Mouse (Mus musculus) mesoderm, embryonic 11.5 days (tissue): ENCODE results near the gene Pacrg.

Source experiments
- DNase-seq: peaks from one replicate; pipeline ENCODE4 v3.0.0-alpha.2; 2012; ENCODE audit warnings: low read depth, low spot score

Pacrg gene

DNA sequence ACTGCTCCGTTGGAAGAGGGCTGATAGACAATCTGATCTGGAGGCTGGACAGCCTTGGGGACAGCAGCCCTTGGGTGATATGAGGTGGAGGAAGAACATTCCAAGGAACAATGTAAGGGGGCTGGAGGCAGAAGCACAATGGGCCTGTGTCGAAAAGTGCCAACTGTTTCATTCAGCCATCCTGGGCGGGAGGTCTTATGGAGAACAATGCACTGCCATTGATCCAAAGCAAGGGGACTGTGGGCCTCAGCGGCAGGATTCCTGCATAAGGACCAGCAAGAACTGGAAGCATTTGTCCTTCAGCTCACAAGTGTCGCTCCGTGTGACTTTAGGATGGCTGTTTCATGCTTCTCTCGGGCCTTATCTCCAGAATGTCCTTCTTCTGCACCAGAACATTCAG is 465.8 kb downstream of the Pacrg start:
- peak; percentile 32 for DNase-seq

DNA sequence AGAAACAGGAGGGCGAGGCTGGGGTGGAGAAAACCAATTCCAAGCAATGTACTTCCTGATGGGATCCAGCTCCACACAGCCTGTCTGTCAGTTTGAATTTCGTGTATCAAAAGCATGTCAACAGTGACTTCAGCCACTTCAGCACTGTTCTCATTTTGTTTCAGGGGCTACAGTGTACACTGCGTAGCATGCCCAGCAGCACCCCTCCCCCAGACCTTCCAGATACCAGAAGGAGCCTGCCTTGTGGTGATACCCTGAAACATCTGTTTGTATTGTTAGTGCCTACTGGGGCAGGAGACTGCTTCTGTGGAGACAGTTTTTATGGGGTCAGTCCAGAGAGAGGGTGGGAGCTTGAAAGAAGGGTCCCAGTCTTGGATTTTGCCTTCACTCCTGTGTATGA is 466.4 kb downstream of the Pacrg start:
- no peak for DNase-seq

DNA sequence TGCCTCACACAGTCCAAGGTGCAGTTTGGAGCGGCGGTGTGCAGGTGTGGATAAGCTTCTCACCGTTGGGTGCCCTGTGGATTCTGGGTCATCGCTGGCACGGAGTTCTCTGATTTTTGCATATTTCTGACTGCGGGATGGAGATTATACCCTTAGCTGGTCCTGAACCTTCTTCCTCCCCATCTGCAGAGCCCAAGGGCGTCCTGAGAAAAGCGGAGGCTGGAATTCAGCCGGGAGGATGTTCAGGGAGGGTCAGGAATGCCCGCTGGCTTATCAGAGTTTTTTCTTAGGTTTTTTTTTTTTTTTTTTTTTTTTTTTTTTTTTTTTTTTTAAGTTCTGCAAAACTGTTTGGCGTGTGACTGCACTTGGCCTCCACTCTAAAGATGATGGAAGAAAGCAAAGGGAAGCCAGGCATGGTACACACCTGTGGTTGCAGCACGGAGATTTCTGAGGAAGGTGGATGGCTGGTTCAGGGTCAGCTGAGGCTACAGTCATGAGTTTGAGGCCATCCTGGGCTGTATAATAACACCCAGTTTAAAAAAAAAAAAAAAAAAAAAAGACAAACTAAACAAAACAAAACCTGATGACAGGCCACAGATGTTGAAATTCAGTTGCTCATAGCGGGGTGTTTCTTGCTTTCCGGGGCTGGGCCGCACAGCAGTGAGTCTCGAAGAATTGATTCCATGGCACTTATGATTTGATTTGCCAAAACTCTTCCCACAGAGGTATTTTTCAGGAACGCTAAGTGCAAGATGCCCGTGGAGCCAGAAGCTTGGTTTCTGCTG is 467.9 kb downstream of the Pacrg start:
- no peak for DNase-seq

GRCm38 (mm10) chr17:10371472-10371871 is 468.6 kb downstream of the Pacrg start:
- no peak for DNase-seq

GRCm38 (mm10) chr17:10370660-10371130 is 469.4 kb downstream of the Pacrg start:
- DNase-seq: no peak

GRCm38 (mm10) chr17:10369961-10370659 is 470.0 kb downstream of the Pacrg start:
- DNase-seq: no peak

DNA sequence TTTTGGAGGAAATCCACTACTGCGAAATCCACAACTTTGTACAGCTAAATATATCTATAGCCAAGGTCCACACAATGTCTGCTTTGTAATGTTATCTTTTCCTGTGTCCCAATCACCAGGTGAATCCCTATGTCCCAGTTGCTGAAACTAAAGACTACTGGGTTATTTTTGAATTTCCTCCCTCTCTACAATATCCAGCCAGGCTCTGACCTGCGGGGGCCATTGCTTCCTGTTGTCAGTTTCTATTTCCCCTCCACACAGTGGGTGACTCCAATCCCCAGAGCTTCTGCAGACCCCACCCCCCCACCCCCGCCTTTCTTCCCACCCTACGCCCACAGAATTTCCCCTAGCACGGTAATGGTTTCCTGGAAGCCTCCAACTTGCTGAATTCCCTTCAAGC is 473.1 kb downstream of the Pacrg start:
- DNase-seq: no peak

- DNase-seq: no peak
Measured at GRCm38 (mm10) chr17:10366577-10366976, 473.5 kb downstream of the Pacrg start.

DNA sequence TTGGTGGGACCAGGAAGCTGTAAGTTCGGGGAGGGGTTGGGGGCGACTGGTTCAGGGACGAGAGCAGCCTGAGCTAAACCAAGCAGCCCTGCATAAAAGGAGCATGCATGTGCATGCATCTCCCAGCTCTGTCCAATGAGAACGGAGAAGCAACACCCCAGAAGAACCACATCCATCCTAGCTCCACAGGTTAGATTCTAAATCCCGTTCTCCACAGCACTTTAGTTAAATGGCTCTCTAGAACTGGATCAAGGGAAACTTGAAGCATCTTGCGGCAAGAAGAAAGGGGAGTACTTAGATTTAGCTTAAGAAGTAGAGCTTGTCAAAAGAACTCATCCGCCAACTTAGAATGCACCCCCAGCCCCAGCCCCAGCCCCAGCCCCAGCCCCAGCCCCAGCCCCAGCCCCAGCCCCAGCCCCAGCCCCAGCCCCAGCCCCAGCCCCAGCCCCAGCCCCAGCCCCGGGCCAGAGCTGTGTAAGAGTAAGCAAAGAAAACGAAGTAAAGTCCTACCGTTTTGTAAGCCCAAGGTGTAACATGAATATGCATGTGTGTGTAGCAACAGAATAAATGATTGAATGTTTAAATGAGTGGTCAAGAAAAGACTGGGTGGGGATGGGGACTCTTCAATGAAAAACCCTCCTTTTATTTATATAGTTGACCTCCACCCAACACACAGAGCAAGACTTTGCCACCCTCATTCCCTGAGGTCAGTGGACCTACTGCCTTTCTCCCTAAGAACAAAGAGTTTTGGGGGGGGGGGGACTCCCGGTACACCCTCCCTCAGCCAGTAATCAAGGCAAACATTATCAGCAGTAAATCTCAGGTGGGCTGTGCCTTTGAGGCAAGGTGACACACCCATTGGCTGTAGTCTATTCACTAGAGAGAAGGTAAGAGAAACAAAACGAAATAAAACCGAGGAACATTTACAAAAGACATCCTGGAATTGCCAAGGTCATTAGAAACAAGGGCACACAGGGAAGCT is 474.3 kb downstream of the Pacrg start:
- no peak for DNase-seq

DNA sequence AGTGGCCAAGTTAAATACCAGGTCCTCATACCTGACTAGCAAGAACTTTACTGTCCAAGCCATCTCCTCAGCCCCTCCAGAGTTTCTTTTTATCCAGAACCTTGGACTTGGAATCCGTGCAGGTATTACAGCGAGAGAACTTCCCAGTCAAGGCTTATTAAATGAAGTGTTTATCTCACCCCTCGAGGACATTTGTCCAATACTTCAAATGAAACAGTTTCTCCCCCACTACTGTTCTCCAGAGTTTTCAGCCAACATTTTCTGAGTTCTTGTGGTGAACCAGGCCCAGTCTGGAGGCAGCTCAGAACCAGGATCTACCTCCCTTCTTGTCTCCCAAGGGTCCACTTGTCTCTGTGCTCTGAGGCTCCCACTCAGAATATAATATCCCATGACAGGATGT is 477.0 kb downstream of the Pacrg start:
- no peak for DNase-seq

- DNase-seq: no peak
Measured at GRCm38 (mm10) chr17:10361882-10362291, 478.2 kb downstream of the Pacrg start.

DNA sequence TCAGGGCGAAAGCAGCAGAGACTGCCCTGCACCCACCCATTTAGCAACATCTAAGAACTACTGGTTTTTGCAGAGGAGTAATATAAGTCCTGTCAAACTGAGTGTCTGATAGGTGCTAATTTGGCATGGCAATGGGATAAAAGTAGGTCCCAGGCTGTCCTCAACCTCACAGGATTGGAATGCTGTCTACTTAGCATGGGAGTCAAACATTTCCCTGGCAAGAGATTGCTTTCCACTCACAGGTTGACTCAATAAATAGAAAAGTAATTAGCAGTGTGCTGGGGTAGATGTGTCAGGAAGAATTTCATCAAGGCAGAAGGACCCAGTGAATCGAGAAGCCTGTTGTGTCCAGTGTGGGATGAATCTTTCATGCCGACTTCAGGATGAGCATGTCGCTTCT is 479.4 kb downstream of the Pacrg start:
- DNase-seq: no peak

- no peak for DNase-seq
Measured at GRCm38 (mm10) chr17:10359466-10359865, 480.6 kb downstream of the Pacrg start.

DNA sequence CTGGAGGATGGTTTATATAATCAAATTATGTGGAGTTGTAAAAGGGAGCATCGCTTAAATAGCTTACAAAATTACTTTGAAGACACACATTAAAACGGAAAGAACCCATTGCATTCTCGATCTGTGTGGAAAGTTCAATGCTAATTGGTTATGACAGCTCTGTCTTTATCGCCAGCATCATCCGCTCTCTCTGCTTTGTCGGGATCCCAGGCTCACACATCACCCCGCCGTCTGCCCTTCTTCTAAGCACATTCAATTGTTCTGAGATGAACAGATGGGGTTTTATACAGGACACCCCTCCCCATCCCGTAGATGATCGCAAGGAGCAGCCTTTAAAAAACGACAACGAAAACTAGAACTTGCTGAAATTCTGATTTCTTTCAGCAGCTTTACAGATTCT is 482.8 kb downstream of the Pacrg start:
- no peak for DNase-seq

DNA sequence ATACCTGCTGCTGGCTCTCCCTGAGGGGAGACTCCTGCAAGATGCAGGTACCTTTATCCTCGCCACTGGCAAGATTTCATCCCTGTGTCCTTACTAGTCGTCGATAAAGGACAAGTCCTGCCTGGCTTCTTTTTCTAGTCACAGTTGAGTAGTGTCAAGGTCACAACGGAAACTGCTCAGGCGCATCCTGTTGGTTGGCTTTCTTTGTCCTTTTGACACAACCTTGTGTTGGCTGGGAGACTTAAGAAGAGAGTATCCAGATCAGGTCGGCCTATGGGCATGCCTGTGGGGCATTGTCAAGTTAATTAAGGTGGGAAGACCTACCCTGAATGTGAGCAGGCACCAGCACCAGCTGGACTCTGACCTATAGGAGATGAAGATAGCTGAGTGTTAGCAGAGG is 483.8 kb downstream of the Pacrg start:
- no peak for DNase-seq

DNA sequence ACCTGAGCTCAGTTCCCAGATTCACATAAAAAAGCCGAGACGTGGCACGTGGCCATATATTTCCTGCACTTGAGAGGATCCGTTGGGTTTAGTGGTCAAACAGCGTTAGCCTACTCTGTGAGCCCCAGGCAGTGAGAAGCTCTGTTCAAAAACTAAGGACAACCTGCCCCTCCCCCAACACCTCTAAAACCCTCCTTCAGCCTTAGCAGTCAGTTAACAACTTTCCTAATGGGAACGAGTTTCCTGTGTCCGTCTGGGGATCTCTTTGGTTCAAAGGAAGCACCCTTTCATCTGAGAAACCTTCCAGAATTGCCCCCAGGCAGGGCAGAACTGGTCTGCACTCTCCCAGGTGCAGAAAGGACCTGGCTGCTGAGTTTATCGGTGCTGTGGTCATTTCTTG is 484.4 kb downstream of the Pacrg start:
- DNase-seq: no peak
